Mouse (Mus musculus): ENCODE measurements around the gene Hist1h2bb.
"Not testable (repeated sequence)": the region's sequence is repeated elsewhere in the genome, so short reads cannot be mapped to it uniquely, and the experiment has no call there.

DNA sequence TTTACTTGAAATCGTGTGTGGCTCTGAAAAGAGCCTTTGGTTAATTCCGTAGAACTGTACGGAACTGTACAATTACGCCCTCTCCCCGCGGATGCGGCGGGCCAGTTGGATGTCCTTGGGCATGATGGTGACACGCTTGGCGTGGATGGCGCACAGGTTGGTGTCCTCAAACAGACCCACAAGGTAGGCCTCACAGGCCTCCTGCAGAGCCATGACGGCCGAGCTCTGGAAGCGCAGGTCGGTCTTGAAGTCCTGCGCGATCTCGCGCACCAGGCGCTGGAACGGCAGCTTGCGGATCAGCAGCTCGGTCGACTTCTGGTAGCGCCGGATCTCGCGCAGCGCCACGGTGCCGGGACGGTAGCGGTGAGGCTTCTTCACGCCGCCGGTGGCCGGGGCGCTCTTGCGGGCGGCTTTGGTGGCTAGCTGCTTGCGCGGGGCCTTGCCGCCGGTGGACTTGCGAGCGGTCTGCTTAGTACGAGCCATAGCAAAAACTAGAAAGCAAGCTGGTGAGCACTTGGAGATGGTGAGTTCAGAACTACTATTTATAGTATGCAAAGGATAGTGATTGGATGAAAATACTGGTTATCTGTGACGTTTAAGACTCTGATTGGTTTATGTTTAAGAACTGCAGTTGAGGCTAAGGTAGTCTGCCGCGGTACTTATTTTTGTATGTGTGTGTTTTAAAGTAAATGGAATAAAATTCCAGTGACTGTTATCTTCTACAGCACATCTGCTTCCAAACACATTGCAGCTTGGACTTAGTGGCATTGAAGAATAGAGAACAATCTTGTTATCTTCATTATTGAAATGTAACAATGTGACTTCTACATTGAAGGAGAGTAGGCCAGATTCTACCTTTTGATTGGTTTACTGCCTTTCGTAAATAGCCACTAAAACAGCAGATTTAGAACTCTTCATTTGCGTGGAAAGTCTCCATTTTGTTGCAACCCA lies 15.6 kb downstream of the Hist1h2bb start, which contains the start of gene Hist1h3a:
- TF ChIP-seq POLR2AphosphoS2 (IDR thresholded peaks at IDR 0.05; ENCODE audit: insufficient read length, low read depth) (peak; percentile 91), POLR2A (IDR thresholded peaks at IDR 0.05; ENCODE audit: insufficient read length, low read depth) (peak; percentile 87)
- TF ChIP-seq REST (IDR thresholded peaks at IDR 0.05; ENCODE audit: insufficient read depth, insufficient read length): not testable (repeated sequence)
